Comparison of ENCODE assay signal across 8 mouse cellular contexts in genomic region chr4:126261675-126262074, GRCm38 (mm10). TPM values are rescaled to one million over a fixed set of nuclear protein-coding genes. Genes with fewer than 3 reads are reported as not detected.
DNase-seq lines count a peak whose midpoint lies in the region; ATAC-seq and TF ChIP-seq lines count a peak whose summit lies in the region.

No protein-coding gene starts in this region.

- peak overlapping the region; percentile 91 for H3K4me3 ChIP-seq in gastrocnemius, adult 2 months
- no peak overlapping the region for H3K4me3 ChIP-seq in lung, embryonic 15.5 days
- H3K4me3 ChIP-seq in forebrain, embryonic 14.5 days (ENCODE audit: low read depth, low read length) = no peak overlapping the region
- H3K4me3 ChIP-seq in myocyte = peak overlapping the region; percentile 56

- no peaks in the 10 kb centered on the region for H3K36me3 ChIP-seq in lung, embryonic 15.5 days
- H3K36me3 ChIP-seq in forebrain, embryonic 14.5 days (ENCODE audit: control insufficient read depth, insufficient read depth, low read length) = no peaks in the 10 kb centered on the region
- no peaks in the 10 kb centered on the region for H3K36me3 ChIP-seq in myocyte (ENCODE audit: control insufficient read depth, insufficient read depth)

- ATAC-seq in lung, embryonic 15.5 days (ENCODE audit: borderline replicate concordance, extremely low read depth, low FRiP score, low TSS enrichment) = no peak
- peak; percentile 5; the same call in 1 of the 2 replicates for ATAC-seq in forebrain, embryonic 14.5 days

- no peaks in the 10 kb centered on the region for H3K9me3 ChIP-seq in lung, embryonic 15.5 days
- H3K9me3 ChIP-seq in forebrain, embryonic 14.5 days (replicated peaks; ENCODE audit: control insufficient read depth, low read length) = no peaks in the 10 kb centered on the region

- H3K79me2 ChIP-seq in myocyte (ENCODE audit: control insufficient read depth, insufficient read depth) = peaks cover 41% of the 10 kb centered on the region

- H3K9ac ChIP-seq in lung, embryonic 15.5 days = no peak overlapping the region
- no peak overlapping the region for H3K9ac ChIP-seq in forebrain, embryonic 14.5 days (ENCODE audit: low read length)

- H3K4me2 ChIP-seq in lung, embryonic 15.5 days = peak overlapping the region; percentile 25; the same call in 1 of the 2 replicates
- H3K4me2 ChIP-seq in forebrain, embryonic 14.5 days (ENCODE audit: low read length) = no peak overlapping the region
- peak overlapping the region; percentile 99 for H3K4me2 ChIP-seq in myocyte (ENCODE audit: low read depth)

- 38% methylated on average over 7 of the region's 7 CpGs for WGBS in lung, embryonic 15.5 days
- 47% methylated on average over 7 of the region's 7 CpGs for WGBS in forebrain, embryonic 14.5 days

- peak overlapping the region; percentile 96 for H3K27ac ChIP-seq in gastrocnemius, adult 2 months
- no peak overlapping the region; the same call in 1 of the 2 replicates for H3K27ac ChIP-seq in lung, embryonic 15.5 days
- no peak overlapping the region for H3K27ac ChIP-seq in forebrain, embryonic 14.5 days (ENCODE audit: low read depth, low read length)

- peaks cover 56% of the 10 kb centered on the region for H3K4me1 ChIP-seq in lung, embryonic 15.5 days
- H3K4me1 ChIP-seq in forebrain, embryonic 14.5 days (ENCODE audit: control insufficient read depth, insufficient read depth, low read length) = peaks cover 26% of the 10 kb centered on the region

- no peak for DNase-seq in gastrocnemius, adult 2 months
- DNase-seq in gastrocnemius, postnatal 4 days (ENCODE audit: low spot score in 2 of 2) = no peak
- DNase-seq in lung, adult 18-20 months = no peak
- no peak for DNase-seq in forebrain, embryonic 14.5 days (ENCODE audit: low spot score)
- DNase-seq in adrenal gland, postnatal 4 days (ENCODE audit: low spot score in 2 of 2) = no peak
- DNase-seq in MN1 (ENCODE audit: low spot score) = no peak

- no peak for TF ChIP-seq CTCF in gastrocnemius, adult 2 months (IDR thresholded peaks at IDR 0.05)

- peak overlapping the region; percentile 52 for H3ac ChIP-seq in myocyte (ENCODE audit: control insufficient read depth, insufficient read length)

- TF ChIP-seq POLR2A in myocyte (IDR thresholded peaks at IDR 0.05; ENCODE audit: insufficient read length, low read depth) = no peak

- no peaks in the 10 kb centered on the region for H3K27me3 ChIP-seq in lung, embryonic 15.5 days
- no peaks in the 10 kb centered on the region for H3K27me3 ChIP-seq in forebrain, embryonic 14.5 days (replicated peaks; ENCODE audit: control insufficient read depth, insufficient read depth, low read length)
- H3K27me3 ChIP-seq in myocyte (ENCODE audit: control insufficient read depth, insufficient read depth, insufficient read length) = no peaks in the 10 kb centered on the region

- intact Hi-C loops in gastrocnemius, adult 2 months (cut with DNase I) = loop anchor here (1.0 to 5.0 kb wide), 3 partner anchors 34 to 164 kb away; partner anchors contain the start of gene Lsm10

TF ChIP-seq in myocyte, 11 proteins besides CTCF, POLR2A, EP300 and RAD21:
- TF ChIP-seq MYOG (IDR thresholded peaks at IDR 0.05; ENCODE audit: control insufficient read depth in 1 of 3, insufficient read depth in 1 of 3, insufficient read length in 2 of 3, low read depth in 2 of 3) (no peak), MYOD1 (IDR thresholded peaks at IDR 0.05; ENCODE audit: control insufficient read depth in 1 of 3, insufficient read length in 2 of 3, low read depth in 2 of 3) (no peak), CEBPB (IDR thresholded peaks at IDR 0.05; ENCODE audit: insufficient read depth, poor library complexity, severe bottlenecking) (no peak), MAX (IDR thresholded peaks at IDR 0.05; ENCODE audit: low read depth) (no peak), USF1 (IDR thresholded peaks at IDR 0.05; ENCODE audit: low read depth) (no peak), SRF (IDR thresholded peaks at IDR 0.05; ENCODE audit: control insufficient read depth, insufficient read length, low read depth) (no peak), TCF12 (IDR thresholded peaks at IDR 0.05; ENCODE audit: insufficient read depth, poor library complexity, severe bottlenecking) (no peak), E2F4 (IDR thresholded peaks at IDR 0.05; ENCODE audit: insufficient read depth) (no peak), TCF3 (IDR thresholded peaks at IDR 0.05; ENCODE audit: insufficient read length, low read depth) (no peak), POLR2AphosphoS2 (IDR thresholded peaks at IDR 0.05; ENCODE audit: insufficient read length, low read depth) (no peak), REST (IDR thresholded peaks at IDR 0.05; ENCODE audit: insufficient read depth, insufficient read length) (no peak)

RNA-seq across cellular contexts. Expression of gene Trappc3, which starts 0.5 kb away (rescaled TPM):
- 10 to 100 TPM; 18.6 to 24.3 TPM for total RNA-seq in gastrocnemius, adult 2 months (2021)
- total RNA-seq in gastrocnemius, postnatal 4 days (2021) = 10 to 100 TPM; 36.6 to 37.3 TPM
- polyA plus RNA-seq in lung, embryonic 15.5 days (2015; fragmentation: Nextera tagmentation; extraction: Ambion mirVana) = 106 and 108 TPM in 2 replicates
- 36.9 and 39.3 TPM in 2 replicates for polyA plus RNA-seq in forebrain, embryonic 14.5 days (2014; fragmentation: Nextera tagmentation; extraction: Ambion mirVana)
- 84.1 TPM for polyA plus RNA-seq in myocyte (2012; fragmentation: generic; extraction: Trizol)
- total RNA-seq in adrenal gland, postnatal 4 days (2021) = 10 to 100 TPM; 70.0 to 75.4 TPM

RNA-seq across cellular contexts. Expression of gene Map7d1, which starts 5.5 kb away (rescaled TPM):
- 100 to 1,000 TPM; 177 to 199 TPM for total RNA-seq in gastrocnemius, adult 2 months (2021)
- total RNA-seq in gastrocnemius, postnatal 4 days (2021) = 100 to 1,000 TPM; 254 to 283 TPM
- polyA plus RNA-seq in lung, embryonic 15.5 days (2015; fragmentation: Nextera tagmentation; extraction: Ambion mirVana) = 40.8 and 45.3 TPM in 2 replicates
- 54.8 and 67.8 TPM in 2 replicates for polyA plus RNA-seq in forebrain, embryonic 14.5 days (2014; fragmentation: Nextera tagmentation; extraction: Ambion mirVana)
- 236 TPM for polyA plus RNA-seq in myocyte (2012; fragmentation: generic; extraction: Trizol)
- total RNA-seq in adrenal gland, postnatal 4 days (2021) = 10 to 100 TPM; 64.1 to 70.7 TPM

RNA-seq across cellular contexts. Expression of gene Col8a2, which starts 24.9 kb away (rescaled TPM):
- total RNA-seq in gastrocnemius, adult 2 months (2021) = 1 to 10 TPM in 1 of 2 experiments, under 1 TPM in 1; 0.74 to 6.0 TPM
- 10 to 100 TPM in 1 of 2 experiments, 1 to 10 TPM in 1; 7.0 to 10.1 TPM for total RNA-seq in gastrocnemius, postnatal 4 days (2021)
- polyA plus RNA-seq in lung, embryonic 15.5 days (2015; fragmentation: Nextera tagmentation; extraction: Ambion mirVana) = 5.4 and 5.8 TPM in 2 replicates
- 1.2 and 2.9 TPM in 2 replicates for polyA plus RNA-seq in forebrain, embryonic 14.5 days (2014; fragmentation: Nextera tagmentation; extraction: Ambion mirVana)
- 0.06 TPM for polyA plus RNA-seq in myocyte (2012; fragmentation: generic; extraction: Trizol)
- total RNA-seq in adrenal gland, postnatal 4 days (2021) = 10 to 100 TPM in 1 of 2 experiments, 1 to 10 TPM in 1; 9.3 to 12.8 TPM

RNA-seq across cellular contexts. Expression of gene Thrap3, which starts 59.1 kb away (rescaled TPM):
- total RNA-seq in gastrocnemius, adult 2 months (2021) = 100 to 1,000 TPM; 102 to 108 TPM
- 100 to 1,000 TPM; 182 to 188 TPM for total RNA-seq in gastrocnemius, postnatal 4 days (2021)
- polyA plus RNA-seq in lung, embryonic 15.5 days (2015; fragmentation: Nextera tagmentation; extraction: Ambion mirVana) = 228 and 230 TPM in 2 replicates
- polyA plus RNA-seq in forebrain, embryonic 14.5 days (2014; fragmentation: Nextera tagmentation; extraction: Ambion mirVana) = 128 and 152 TPM in 2 replicates
- 56.6 TPM for polyA plus RNA-seq in myocyte (2012; fragmentation: generic; extraction: Trizol)
- 100 to 1,000 TPM; 319 to 332 TPM for total RNA-seq in adrenal gland, postnatal 4 days (2021)

RNA-seq across cellular contexts. Expression of gene Adprhl2, which starts 59.8 kb away (rescaled TPM):
- total RNA-seq in gastrocnemius, adult 2 months (2021) = 1 to 10 TPM; 9.3 to 9.5 TPM
- 10 to 100 TPM; 20.8 to 21.2 TPM for total RNA-seq in gastrocnemius, postnatal 4 days (2021)
- 68.6 TPM in 2 replicates for polyA plus RNA-seq in lung, embryonic 15.5 days (2015; fragmentation: Nextera tagmentation; extraction: Ambion mirVana)
- 53.9 and 62.4 TPM in 2 replicates for polyA plus RNA-seq in forebrain, embryonic 14.5 days (2014; fragmentation: Nextera tagmentation; extraction: Ambion mirVana)
- 31.5 TPM for polyA plus RNA-seq in myocyte (2012; fragmentation: generic; extraction: Trizol)
- 10 to 100 TPM; 41.3 to 42.0 TPM for total RNA-seq in adrenal gland, postnatal 4 days (2021)

Comparison
In these comparisons a context has a peak if more than half of its experiments do, and no peak if none do; other contexts are left out.
1. H3K4me3 ChIP-seq: peak in gastrocnemius, adult 2 months (single experiment) and myocyte (single experiment); none in lung, embryonic 15.5 days (single experiment) and forebrain, embryonic 14.5 days (single experiment).